Mouse (Mus musculus) myocyte (in vitro differentiated cells): ENCODE data around the gene Clrn1.

ENCODE experiments used
- E2F4 ChIP-seq: IDR thresholded peaks from one replicate; pipeline ENCODE4 v1.6.1; 2011; ENCODE audit warnings: mild to moderate bottlenecking, control low read depth, moderate library complexity; ENCODE audit not compliant: insufficient read depth
- MAX ChIP-seq: IDR thresholded peaks from one replicate; pipeline ENCODE4 v1.6.1; 2011; ENCODE audit warnings: low read depth, mild to moderate bottlenecking, control low read depth
- MYOD1 ChIP-seq, 3 experiments: IDR thresholded peaks; one replicate each; pipeline ENCODE4 v1.6.1; 2011; ENCODE audit warnings: control low read depth in 2 of 3, low read depth in 2 of 3, mild to moderate bottlenecking in 2 of 3, moderate library complexity in 1 of 3; ENCODE audit not compliant: insufficient read length in 2 of 3, control insufficient read depth in 1 of 3
- POLR2A ChIP-seq: IDR thresholded peaks from one replicate; pipeline ENCODE4 v1.6.1; 2011; ENCODE audit warnings: low read depth, mild to moderate bottlenecking, control low read depth, moderate library complexity; ENCODE audit not compliant: insufficient read length
- TCF12 ChIP-seq: IDR thresholded peaks from one replicate; pipeline ENCODE4 v1.6.1; 2011; ENCODE audit warnings: mild to moderate bottlenecking, control low read depth; ENCODE audit not compliant: poor library complexity, insufficient read depth, severe bottlenecking
- USF1 ChIP-seq: IDR thresholded peaks from one replicate; pipeline ENCODE4 v1.6.1; 2011; ENCODE audit warnings: low read depth, mild to moderate bottlenecking, control low read depth, moderate library complexity

DNA sequence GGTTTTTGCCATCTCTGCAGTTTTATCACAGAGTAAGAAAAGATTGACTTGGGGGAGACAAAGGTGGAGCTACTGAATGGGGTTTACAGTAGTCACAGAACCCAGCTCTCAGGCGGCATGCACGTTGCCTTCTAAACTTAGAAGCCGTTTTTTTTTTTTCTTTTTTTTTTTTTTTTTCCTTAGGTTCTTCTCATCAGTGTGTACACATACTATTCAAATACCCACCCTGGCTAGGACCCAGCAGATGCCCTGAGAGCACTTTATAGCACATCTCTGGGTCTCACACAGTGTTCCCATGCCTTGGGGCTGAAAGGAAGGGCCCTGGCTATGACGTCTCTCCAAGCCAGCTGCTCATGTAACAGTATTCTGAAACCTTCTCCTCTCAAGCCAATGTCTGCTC, 86.5 kb downstream of the Clrn1 start:
- TF ChIP-seq POLR2A (no peak), MYOD1 (IDR thresholded peaks at IDR 0.05; ENCODE audit: control insufficient read depth in 1 of 3, insufficient read length in 2 of 3, low read depth in 2 of 3) (no peak), TCF12 (no peak), USF1 (no peak), MAX (no peak), E2F4 (no peak)
